Mouse (Mus musculus) embryonic fibroblast, embryonic 13.5 days (primary cell): ENCODE data around the gene Slc35b1. TPM values are rescaled to one million over a fixed set of nuclear protein-coding genes. Genes with fewer than 3 reads are reported as not detected.

Source experiments
- H3K27ac ChIP-seq: 2 replicates; pipeline ENCODE4 v1.5.1; 2012; ENCODE audit warnings: low read length, control low read depth, inconsistent platforms; ENCODE audit not compliant: insufficient read depth
- H3K4me1 ChIP-seq: 2 replicates; pipeline ENCODE4 v1.6.1; 2011; ENCODE audit warnings: low read length; ENCODE audit not compliant: control insufficient read depth, insufficient read depth
- H3K4me3 ChIP-seq: 2 replicates; pipeline ENCODE4 v1.5.1; 2011; ENCODE audit warnings: mild to moderate bottlenecking, control low read depth, low read length; ENCODE audit not compliant: insufficient read depth
- CTCF ChIP-seq: IDR thresholded peaks from 2 replicates; pipeline ENCODE4 v1.5.1; 2011; ENCODE audit warnings: mild to moderate bottlenecking, control low read depth, low read length, moderate library complexity, borderline replicate concordance; ENCODE audit not compliant: insufficient read depth
- POLR2A ChIP-seq: IDR thresholded peaks from 2 replicates; pipeline ENCODE4 v1.6.1; 2011; ENCODE audit warnings: low read depth, mild to moderate bottlenecking, control low read depth, low read length, moderate library complexity
- polyA plus RNA-seq: library from polyadenylated mRNA; stranded (reverse); fragments of >200 nt; gene quantifications from 2 replicates; pipeline ENCODE4 v1.2.4, GENCODE M21; 2011; ENCODE audit warnings: low read depth; ENCODE audit not compliant: missing spikeins, insufficient read length

The Slc35b1 gene
- polyA plus RNA-seq, 1 experiment = 97.2 TPM

DNA sequence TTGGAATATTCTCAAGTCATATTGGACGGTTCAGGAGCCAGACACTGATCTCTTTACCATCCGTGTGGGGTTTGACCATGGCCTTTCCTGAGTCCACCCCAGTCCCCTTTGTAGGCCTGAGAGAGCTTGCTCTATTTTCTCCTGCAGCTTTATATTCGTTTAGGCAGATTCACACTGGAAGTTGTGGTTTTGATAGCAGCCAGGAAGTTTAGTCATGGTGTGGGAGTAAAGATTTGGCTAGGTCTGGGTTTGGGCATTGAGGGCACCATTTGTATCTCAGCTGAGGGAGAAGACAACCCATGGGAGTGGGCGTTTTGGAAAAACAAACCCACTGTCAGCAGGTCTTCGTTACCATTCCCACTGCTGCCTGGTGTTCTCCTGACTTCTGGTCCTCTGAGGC lies 4.9 kb upstream of the Slc35b1 start:
- Histone ChIP-seq H3K4me1 (no peaks in the 10 kb centered on the region), H3K27ac (peak overlapping the region; percentile 27; the same call in 1 of the 2 replicates)
- TF ChIP-seq POLR2A = no peak
- TF ChIP-seq CTCF = no peak

DNA sequence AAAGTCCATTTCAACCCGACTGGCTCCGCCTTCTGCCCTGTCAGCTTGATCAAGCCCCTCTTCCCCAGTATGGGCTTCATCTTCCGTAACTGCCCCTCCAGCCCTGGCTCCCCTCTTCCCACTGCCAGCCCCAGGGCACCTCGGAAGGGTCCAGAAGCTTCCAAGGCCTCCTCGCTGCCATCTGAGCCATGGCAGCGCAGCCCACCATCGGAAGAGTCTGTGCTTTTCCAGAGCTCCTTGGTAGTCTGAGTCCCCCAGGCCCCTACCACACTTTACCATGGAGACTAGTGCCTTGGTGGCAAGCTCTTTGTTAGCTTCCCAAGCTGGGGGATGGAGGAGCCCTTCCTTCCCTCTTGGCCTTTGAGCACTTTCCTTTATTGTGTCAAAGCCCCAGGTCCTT lies 3.8 kb upstream of the Slc35b1 start:
- no peak overlapping the region for H3K27ac ChIP-seq
- TF ChIP-seq CTCF (no peak), POLR2A (no peak)
- H3K4me3 ChIP-seq = no peak overlapping the region
- H3K4me1 ChIP-seq = no peaks in the 10 kb centered on the region

More for the DNA sequence above, 4.9 kb upstream of the Slc35b1 start:
- H3K4me3 ChIP-seq = no peak overlapping the region

DNA sequence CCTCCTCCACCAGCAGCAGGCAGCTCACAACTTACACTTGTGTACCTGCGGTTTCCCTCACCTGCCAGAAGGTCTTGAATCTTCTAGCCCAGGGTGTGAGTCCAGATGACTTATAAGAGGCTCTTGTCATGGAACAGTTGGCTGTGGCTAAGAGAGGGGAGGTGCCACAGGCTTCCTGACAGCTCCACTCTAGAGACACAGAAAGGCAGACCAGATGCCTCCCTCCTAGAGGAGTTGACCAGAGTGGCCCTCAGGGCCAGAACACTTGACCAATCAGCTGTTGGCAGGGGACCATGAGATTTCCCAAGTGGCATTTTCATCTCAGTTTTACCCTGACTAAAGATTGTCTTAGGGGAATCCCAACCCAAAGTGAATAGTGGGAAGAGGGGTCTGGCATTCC lies 3.3 kb upstream of the Slc35b1 start:
- TF ChIP-seq POLR2A (no peak), CTCF (no peak)
- H3K4me1 ChIP-seq = no peaks in the 10 kb centered on the region
- no peak overlapping the region for H3K4me3 ChIP-seq
- H3K27ac ChIP-seq = no peak overlapping the region

DNA sequence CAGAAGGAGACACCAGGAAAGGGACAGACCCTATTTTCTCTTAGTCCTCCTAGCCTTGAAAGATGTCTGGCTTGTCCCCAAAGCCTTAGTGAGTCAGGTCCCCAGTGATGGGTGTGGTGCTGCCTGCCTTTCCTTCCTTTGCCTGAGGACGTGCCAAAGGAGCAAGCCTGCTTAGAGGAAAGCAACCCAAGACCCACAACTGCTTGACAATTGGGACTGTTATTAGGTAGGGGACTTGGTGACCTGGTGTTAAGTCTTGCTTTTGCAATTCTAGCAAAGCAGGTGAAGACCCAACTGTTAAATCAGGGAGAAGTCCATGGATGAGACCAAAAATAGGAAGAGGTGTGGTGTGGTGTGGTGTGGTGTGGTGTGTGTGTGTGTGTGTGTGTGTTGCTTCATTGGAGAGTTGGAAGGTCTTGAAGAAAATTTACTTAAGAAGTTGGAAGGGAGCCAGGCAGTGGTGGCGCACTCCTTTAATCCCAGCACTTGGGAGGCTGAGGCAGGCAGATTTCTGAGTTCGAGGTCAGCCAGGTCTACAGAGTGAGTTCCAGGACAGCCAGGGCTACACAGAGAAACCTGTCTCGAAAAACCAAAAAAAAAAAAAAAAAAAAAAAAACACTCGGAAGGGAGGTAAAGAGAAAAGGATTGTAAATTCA lies 1.0 kb upstream of the Slc35b1 start:
- Histone ChIP-seq H3K27ac (peak overlapping the region; percentile 53; the same call in 1 of the 2 replicates), H3K4me1 (peaks cover 4% of the 10 kb centered on the region), H3K4me3 (no peak overlapping the region)
- TF ChIP-seq CTCF (no peak), POLR2A (no peak)

DNA sequence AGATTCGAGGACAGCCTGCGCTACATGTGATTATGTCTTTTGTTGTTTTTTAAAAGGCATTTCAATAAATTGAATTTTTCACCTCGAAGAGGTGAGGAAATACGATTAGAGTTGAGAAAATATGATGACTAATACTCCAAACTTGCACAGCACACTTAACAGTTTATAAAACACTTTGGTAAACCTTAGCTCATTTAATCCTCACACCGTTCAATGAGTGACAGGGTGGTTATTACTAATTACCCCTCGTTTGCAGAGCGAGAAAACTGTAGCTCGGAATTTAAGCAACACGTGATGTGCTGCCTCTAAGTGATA lies 531 bp upstream of the Slc35b1 start:
- no peak overlapping the region for H3K4me3 ChIP-seq
- TF ChIP-seq POLR2A (no peak), CTCF (no peak)
- peaks cover 4% of the 10 kb centered on the region for H3K4me1 ChIP-seq
- no peak overlapping the region for H3K27ac ChIP-seq

DNA sequence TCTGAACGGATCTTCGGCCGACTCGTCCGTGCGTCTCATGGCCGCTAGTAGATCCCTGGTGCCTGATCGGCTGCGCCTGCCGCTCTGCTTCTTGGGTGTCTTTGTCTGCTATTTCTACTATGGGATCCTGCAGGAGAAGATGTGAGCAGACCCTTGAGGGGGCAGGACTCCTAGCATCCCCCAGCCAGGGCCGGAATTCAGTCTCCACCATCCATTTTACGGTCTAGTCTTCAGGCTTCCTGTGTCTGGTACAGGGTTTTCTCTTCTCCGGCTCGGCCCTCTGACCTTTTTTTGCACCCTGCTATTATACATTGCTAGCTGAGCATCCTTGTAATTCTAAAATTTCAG lies 455 bp downstream of the Slc35b1 start:
- H3K27ac ChIP-seq = 0 out of 2 replicates have a peak overlapping the region, but pooled peaks have one; percentile 5
- TF ChIP-seq POLR2A = no peak
- no peak for TF ChIP-seq CTCF
- H3K4me1 ChIP-seq = peaks cover 4% of the 10 kb centered on the region
- H3K4me3 ChIP-seq = peak overlapping the region; percentile 79

DNA sequence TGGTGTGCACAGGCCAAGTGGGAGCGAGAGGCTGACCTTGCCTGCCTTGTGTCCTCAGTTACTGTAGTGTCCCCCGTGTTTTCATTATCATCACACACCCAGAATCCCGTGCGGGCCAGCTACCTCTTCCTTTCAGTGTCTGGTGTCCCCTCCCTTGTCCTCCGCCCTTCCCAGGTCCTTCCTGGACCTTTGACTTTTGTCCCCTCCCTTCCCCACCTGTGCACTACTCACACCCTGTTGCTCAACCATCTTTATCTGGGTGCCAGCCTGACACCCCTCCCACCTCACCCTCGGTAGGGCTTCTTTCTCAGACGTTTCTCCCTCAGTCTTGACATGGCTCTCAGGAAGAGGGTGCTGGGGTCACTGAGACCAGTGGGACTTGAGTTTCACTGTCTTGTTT lies 2.9 kb downstream of the Slc35b1 start:
- TF ChIP-seq CTCF (no peak), POLR2A (no peak)
- Histone ChIP-seq H3K27ac (no peak overlapping the region), H3K4me3 (no peak overlapping the region), H3K4me1 (peaks cover 4% of the 10 kb centered on the region)

DNA sequence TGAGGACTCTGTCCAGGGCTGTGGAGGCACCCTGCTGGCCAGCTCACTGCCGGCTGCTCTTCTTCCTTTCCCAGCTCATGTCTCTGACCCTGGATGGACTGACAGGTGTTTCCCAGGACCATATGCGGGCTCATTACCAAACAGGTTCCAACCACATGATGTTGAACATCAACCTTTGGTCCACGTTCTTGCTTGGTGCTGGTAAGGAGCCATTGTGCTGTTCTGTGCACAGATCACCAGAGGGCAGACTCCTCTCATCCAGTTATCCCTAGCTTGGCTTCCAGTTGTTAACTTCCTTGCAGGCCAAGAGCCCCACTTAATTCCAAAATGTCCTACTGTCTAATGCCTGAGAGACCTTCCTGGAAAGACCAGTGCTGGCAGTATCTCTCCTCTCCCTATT lies 4.5 kb downstream of the Slc35b1 start:
- H3K4me3 ChIP-seq = no peak overlapping the region
- TF ChIP-seq CTCF (peak; percentile 48; the same call in 1 of the 2 replicates), POLR2A (no peak)
- H3K4me1 ChIP-seq = peaks cover 4% of the 10 kb centered on the region
- no peak overlapping the region for H3K27ac ChIP-seq

DNA sequence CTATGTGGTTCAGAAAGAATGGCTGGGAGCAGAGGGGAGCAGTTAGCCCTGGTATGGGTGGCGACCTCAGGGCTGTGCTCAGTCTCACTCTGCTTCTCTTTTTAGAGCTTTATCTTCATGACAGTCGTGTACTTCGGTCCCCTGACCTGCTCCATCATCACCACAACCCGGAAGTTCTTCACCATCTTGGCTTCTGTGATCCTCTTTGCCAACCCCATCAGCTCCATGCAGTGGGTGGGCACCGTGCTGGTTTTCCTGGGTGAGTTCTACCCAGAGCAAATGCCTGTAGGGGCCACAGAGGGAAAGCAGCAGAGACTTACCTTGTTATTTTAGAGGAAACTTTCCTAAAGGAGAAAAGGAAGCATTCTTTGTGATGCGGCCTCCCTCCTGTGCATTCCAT lies 5.9 kb downstream of the Slc35b1 start:
- Histone ChIP-seq H3K27ac (no peak overlapping the region), H3K4me1 (peaks cover 4% of the 10 kb centered on the region), H3K4me3 (no peak overlapping the region)
- TF ChIP-seq CTCF (no peak), POLR2A (no peak)

DNA sequence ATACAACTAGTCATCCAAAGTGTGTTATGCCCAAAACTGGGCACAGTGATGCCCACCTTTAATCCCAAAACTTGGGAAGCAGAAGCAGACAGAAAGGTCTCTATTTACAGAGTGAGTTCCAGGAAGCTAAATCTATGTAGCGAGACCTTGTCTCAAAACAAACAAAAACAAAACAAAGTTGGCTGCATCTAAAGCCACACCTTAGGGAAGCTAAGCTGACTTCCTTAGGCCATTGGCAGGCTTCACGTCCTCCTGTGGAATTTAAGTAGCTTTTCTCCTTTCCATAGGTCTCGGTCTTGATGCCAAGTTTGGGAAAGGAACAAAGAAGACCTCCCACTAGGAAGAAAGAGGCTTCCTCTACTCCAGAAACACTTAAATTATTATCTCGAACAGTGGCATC lies 6.7 kb downstream of the Slc35b1 start:
- no peak for TF ChIP-seq CTCF
- TF ChIP-seq POLR2A = no peak
- no peak overlapping the region for H3K4me3 ChIP-seq
- H3K4me1 ChIP-seq = peaks cover 4% of the 10 kb centered on the region
- no peak overlapping the region for H3K27ac ChIP-seq

DNA sequence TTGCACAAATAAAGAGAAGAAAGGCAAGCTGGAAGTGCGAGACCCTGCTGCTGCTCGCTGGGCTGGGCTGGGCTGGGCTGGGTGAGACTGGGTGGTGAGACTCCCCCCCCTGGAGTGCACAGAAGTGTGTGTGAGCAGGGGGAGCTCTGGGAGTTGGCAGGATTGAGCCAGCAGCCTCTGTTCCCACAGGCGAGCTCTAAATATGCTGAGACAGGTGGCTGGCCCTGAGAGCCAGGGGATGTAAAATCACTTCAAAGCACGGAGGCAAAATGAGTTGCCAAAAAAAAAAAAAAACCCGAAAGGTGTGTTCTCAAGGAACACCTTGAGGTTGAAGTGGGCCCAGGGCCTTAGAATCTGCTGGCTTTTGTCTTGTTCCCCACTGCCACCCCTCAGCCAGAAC lies 7.3 kb downstream of the Slc35b1 start:
- no peak overlapping the region for H3K27ac ChIP-seq
- TF ChIP-seq POLR2A = no peak
- no peak for TF ChIP-seq CTCF
- no peaks in the 10 kb centered on the region for H3K4me1 ChIP-seq
- no peak overlapping the region for H3K4me3 ChIP-seq
